Mouse (Mus musculus): Measurements from ENCODE around the gene Taok3. TPM values are rescaled to one million over a fixed set of nuclear protein-coding genes. Genes with fewer than 3 reads are reported as not detected.

The Taok3 gene
- polyA plus RNA-seq, 1 experiment from 2014 or later: 16.3 TPM

DNA sequence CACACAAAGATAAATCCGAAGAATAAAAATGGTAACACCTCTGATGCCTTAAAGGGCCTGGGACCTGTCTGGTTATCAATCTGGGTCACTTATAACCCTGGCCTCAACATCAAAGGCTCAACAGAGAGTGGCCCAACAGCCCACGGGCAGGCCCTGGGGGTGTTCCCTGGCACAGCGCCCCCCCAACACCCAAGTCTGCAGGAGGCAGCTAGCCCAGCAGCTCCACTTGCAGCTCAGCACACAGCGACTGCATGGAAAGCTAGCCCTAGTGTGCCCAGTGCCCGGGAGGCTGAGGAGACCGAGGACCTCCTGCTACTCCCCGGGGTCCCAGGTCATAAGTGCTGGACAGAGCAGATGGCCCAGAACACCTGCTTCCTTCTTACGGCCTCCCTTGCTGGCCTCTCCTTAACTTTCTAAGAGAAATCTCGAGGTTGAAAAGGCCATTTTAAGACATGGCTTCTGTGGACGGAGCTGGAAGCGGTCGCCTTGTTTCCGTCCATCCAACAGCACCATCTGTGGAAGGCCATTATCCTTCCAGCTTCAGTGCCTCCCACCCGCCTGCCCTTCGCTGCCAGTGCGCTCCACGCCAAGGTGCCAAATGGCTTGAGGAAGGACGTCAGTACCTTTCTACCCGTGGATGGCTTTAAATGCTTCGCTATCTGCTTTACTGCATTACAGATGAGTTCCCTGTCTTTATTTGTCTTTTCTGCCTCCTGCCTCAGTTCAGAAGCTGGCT lies 16.6 kb upstream of the Taok3 start:
- H3K9me3 ChIP-seq (ENCODE audit: control insufficient read depth, low read length): no peaks in the 10 kb centered on the region
- H3K4me3 ChIP-seq (ENCODE audit: low read length): no peak overlapping the region
- no peak overlapping the region for H3K27ac ChIP-seq (ENCODE audit: low read depth, low read length)
- ATAC-seq (ENCODE audit: low FRiP score, low TSS enrichment): no peak
- 90% methylated on average over 20 of the region's 20 CpGs for WGBS
- peaks cover 93% of the 10 kb centered on the region for H3K36me3 ChIP-seq (ENCODE audit: control insufficient read depth, insufficient read depth, low read length)
- no peak overlapping the region for H3K4me2 ChIP-seq (replicated peaks; ENCODE audit: low read depth, low read length)
- no peaks in the 10 kb centered on the region for H3K27me3 ChIP-seq (ENCODE audit: control insufficient read depth, insufficient read depth, low read length)
- no peak overlapping the region for H3K9ac ChIP-seq (ENCODE audit: low read depth, low read length)
- no peaks in the 10 kb centered on the region for H3K4me1 ChIP-seq (ENCODE audit: control insufficient read depth, insufficient read depth, low read length)

DNA sequence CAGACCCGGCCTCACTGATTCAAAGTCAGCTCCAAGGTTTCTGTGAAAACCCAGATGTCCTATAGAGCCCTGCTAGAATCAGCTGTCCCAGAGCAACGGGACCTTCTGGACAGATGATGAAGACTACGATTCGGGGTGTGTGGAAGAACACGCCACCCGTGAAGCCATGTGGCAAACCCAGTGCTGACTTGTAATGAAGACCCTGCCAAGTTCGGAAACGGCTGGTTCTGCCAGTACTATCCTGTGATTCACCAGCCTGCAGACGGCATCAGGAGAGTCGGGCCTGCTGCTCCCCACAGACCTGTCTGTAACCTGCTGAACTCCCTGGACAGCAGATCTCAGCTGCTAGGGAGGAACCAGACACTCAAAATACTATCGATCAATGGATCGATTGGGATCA lies 15.6 kb upstream of the Taok3 start:
- Histone ChIP-seq H3K27me3 (ENCODE audit: control insufficient read depth, insufficient read depth, low read length) (no peaks in the 10 kb centered on the region), H3K4me3 (ENCODE audit: low read length) (no peak overlapping the region), H3K27ac (ENCODE audit: low read depth, low read length) (no peak overlapping the region), H3K9me3 (ENCODE audit: control insufficient read depth, low read length) (no peaks in the 10 kb centered on the region), H3K4me2 (replicated peaks; ENCODE audit: low read depth, low read length) (no peak overlapping the region), H3K4me1 (ENCODE audit: control insufficient read depth, insufficient read depth, low read length) (no peaks in the 10 kb centered on the region), H3K36me3 (ENCODE audit: control insufficient read depth, insufficient read depth, low read length) (peaks cover 96% of the 10 kb centered on the region), H3K9ac (ENCODE audit: low read depth, low read length) (no peak overlapping the region)
- 97% methylated on average over 12 of the region's 12 CpGs for WGBS
- ATAC-seq (ENCODE audit: low FRiP score, low TSS enrichment): no peak

DNA sequence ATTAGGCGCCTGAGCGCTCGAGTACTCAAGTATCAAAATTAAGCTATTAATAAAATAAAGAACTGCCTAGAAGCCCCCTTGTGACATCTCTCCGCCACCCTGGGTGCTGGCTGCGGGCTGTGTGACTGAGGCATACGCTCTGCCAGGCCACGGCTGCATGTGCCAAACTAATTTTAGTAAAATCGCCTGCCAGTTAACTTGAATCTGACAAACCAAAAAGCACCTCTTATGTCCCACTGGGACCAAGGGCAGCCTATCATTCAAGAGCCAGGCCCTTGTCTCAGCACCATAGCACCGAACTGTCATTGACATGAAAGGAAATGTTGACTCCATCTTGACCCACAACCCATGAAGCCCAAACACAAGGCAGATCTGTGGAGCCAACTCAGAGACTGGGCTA lies 14.2 kb upstream of the Taok3 start:
- H3K4me1 ChIP-seq (ENCODE audit: control insufficient read depth, insufficient read depth, low read length): no peaks in the 10 kb centered on the region
- no peaks in the 10 kb centered on the region for H3K27me3 ChIP-seq (ENCODE audit: control insufficient read depth, insufficient read depth, low read length)
- no peaks in the 10 kb centered on the region for H3K9me3 ChIP-seq (ENCODE audit: control insufficient read depth, low read length)
- H3K36me3 ChIP-seq (ENCODE audit: control insufficient read depth, insufficient read depth, low read length): peaks cover 92% of the 10 kb centered on the region
- 87% methylated on average over 9 of the region's 9 CpGs for WGBS
- H3K4me3 ChIP-seq (ENCODE audit: low read length): no peak overlapping the region
- ATAC-seq (ENCODE audit: low FRiP score, low TSS enrichment): no peak
- no peak overlapping the region for H3K4me2 ChIP-seq (replicated peaks; ENCODE audit: low read depth, low read length)
- no peak overlapping the region for H3K9ac ChIP-seq (ENCODE audit: low read depth, low read length)
- no peak overlapping the region for H3K27ac ChIP-seq (ENCODE audit: low read depth, low read length)

DNA sequence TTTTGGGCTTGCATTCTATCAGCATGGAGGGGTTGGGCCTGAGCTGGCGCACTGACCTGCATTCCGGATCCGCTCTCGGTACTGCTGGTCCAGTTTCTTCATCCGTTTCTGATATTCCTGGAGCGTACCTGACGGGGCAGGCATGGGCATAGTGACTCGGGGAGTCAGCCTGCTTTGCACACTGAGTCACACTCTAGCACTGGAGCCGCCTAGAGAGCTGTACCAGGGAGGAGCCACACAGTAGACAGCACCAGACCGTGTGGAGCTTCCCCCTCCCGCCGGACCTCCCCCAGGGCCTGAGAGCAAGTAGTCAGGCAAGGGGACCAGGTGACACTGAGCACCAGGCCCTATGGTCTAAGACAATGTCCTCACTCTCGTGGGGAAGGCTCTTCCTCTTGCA lies 11.6 kb upstream of the Taok3 start:
- Histone ChIP-seq H3K9ac (ENCODE audit: low read depth, low read length) (no peak overlapping the region), H3K4me3 (ENCODE audit: low read length) (no peak overlapping the region), H3K27ac (ENCODE audit: low read depth, low read length) (no peak overlapping the region), H3K4me2 (replicated peaks; ENCODE audit: low read depth, low read length) (no peak overlapping the region), H3K9me3 (ENCODE audit: control insufficient read depth, low read length) (no peaks in the 10 kb centered on the region), H3K36me3 (ENCODE audit: control insufficient read depth, insufficient read depth, low read length) (peaks cover 91% of the 10 kb centered on the region), H3K27me3 (ENCODE audit: control insufficient read depth, insufficient read depth, low read length) (no peaks in the 10 kb centered on the region), H3K4me1 (ENCODE audit: control insufficient read depth, insufficient read depth, low read length) (no peaks in the 10 kb centered on the region)
- 92% methylated on average over 13 of the region's 13 CpGs for WGBS
- no peak for ATAC-seq (ENCODE audit: low FRiP score, low TSS enrichment)

DNA sequence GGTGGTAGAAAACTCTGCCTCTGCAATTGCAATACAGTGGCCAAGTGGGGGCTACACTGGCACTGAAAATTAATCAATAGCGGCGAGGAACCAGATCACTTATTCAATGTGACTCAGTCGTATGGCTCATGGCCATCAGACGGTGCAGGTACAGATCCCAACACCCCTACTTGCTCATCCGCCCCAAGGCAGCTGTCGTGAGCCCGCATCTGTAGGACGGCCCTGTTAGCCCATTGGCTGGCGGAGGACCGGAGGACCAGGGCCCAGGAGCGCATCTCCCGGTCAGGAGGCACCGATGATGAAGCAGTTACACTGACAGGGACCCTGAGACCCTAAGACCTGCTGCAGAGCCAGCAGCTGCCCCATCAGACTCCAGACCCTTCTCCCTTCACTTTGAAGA lies 11.2 kb upstream of the Taok3 start:
- peaks cover 88% of the 10 kb centered on the region for H3K36me3 ChIP-seq (ENCODE audit: control insufficient read depth, insufficient read depth, low read length)
- no peak overlapping the region for H3K27ac ChIP-seq (ENCODE audit: low read depth, low read length)
- WGBS: 95% methylated on average over 13 of the region's 13 CpGs
- H3K4me3 ChIP-seq (ENCODE audit: low read length): no peak overlapping the region
- no peak for ATAC-seq (ENCODE audit: low FRiP score, low TSS enrichment)
- no peaks in the 10 kb centered on the region for H3K27me3 ChIP-seq (ENCODE audit: control insufficient read depth, insufficient read depth, low read length)
- H3K4me1 ChIP-seq (ENCODE audit: control insufficient read depth, insufficient read depth, low read length): no peaks in the 10 kb centered on the region
- H3K9ac ChIP-seq (ENCODE audit: low read depth, low read length): no peak overlapping the region
- H3K9me3 ChIP-seq (ENCODE audit: control insufficient read depth, low read length): no peaks in the 10 kb centered on the region
- no peak overlapping the region for H3K4me2 ChIP-seq (replicated peaks; ENCODE audit: low read depth, low read length)

DNA sequence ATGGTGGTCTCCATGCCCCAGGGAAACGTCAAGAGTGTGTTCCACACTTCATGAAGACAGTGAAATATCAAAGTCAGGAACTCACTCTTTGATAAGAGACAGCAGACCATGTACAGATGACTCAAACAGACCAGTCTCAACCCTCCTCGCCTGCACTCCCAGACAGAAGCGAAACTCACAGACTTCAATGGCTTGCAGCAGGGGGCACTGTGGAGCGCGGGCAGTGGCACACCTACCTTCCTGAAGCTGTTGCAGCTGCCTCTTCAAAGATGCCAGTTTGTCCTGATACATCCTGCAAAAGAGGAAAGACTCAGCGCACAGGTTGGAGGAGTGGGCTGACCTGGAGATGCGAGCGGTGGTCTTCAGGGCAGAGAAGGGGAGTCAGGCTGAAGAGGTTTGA lies 10.4 kb upstream of the Taok3 start:
- 88% methylated on average over 8 of the region's 8 CpGs for WGBS
- Histone ChIP-seq H3K27me3 (ENCODE audit: control insufficient read depth, insufficient read depth, low read length) (no peaks in the 10 kb centered on the region), H3K4me3 (ENCODE audit: low read length) (no peak overlapping the region), H3K9me3 (ENCODE audit: control insufficient read depth, low read length) (no peaks in the 10 kb centered on the region), H3K27ac (ENCODE audit: low read depth, low read length) (no peak overlapping the region), H3K4me1 (ENCODE audit: control insufficient read depth, insufficient read depth, low read length) (no peaks in the 10 kb centered on the region), H3K4me2 (replicated peaks; ENCODE audit: low read depth, low read length) (no peak overlapping the region), H3K36me3 (ENCODE audit: control insufficient read depth, insufficient read depth, low read length) (peaks cover 80% of the 10 kb centered on the region), H3K9ac (ENCODE audit: low read depth, low read length) (no peak overlapping the region)
- no peak for ATAC-seq (ENCODE audit: low FRiP score, low TSS enrichment)

DNA sequence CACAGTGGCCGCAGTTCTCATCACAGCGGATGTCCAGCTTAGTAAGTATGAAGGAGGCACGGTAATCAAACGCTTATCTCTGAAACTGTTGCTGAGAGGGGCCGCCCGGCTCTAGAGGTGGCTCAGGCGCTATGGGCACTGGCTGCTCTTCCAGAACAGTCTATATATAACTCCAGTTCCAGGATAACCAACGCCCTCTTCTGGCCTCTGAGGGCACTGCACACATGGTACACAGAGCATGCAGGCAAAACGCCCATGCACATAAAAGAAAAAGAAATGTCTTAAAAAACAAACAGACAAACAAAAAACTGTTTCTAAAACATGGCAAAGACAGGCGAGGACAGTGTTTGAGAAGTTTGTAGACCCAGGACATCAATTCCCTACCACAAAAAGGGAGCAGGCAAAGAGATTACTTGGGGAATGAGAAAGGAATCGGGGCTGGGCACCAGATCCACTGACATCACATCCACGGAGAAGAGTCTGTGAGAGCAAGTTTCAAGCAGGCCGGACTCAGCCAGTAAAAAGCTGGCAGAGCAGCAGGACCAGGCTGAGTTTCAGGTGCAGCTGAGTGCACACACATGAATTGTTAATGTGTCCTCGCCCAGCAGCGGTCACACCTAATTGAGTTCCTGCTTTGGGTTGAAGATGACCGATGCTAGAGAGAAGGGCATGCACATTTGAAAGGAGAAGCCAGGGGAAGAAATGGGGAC lies 8.7 kb upstream of the Taok3 start:
- no peak overlapping the region for H3K4me3 ChIP-seq (ENCODE audit: low read length)
- H3K36me3 ChIP-seq (ENCODE audit: control insufficient read depth, insufficient read depth, low read length): peaks cover 64% of the 10 kb centered on the region
- WGBS: 87% methylated on average over 16 of the region's 16 CpGs
- no peak overlapping the region for H3K27ac ChIP-seq (ENCODE audit: low read depth, low read length)
- no peaks in the 10 kb centered on the region for H3K27me3 ChIP-seq (ENCODE audit: control insufficient read depth, insufficient read depth, low read length)
- H3K4me2 ChIP-seq (replicated peaks; ENCODE audit: low read depth, low read length): no peak overlapping the region
- H3K9ac ChIP-seq (ENCODE audit: low read depth, low read length): no peak overlapping the region
- ATAC-seq (ENCODE audit: low FRiP score, low TSS enrichment): no peak
- H3K4me1 ChIP-seq (ENCODE audit: control insufficient read depth, insufficient read depth, low read length): no peaks in the 10 kb centered on the region
- no peaks in the 10 kb centered on the region for H3K9me3 ChIP-seq (ENCODE audit: control insufficient read depth, low read length)

DNA sequence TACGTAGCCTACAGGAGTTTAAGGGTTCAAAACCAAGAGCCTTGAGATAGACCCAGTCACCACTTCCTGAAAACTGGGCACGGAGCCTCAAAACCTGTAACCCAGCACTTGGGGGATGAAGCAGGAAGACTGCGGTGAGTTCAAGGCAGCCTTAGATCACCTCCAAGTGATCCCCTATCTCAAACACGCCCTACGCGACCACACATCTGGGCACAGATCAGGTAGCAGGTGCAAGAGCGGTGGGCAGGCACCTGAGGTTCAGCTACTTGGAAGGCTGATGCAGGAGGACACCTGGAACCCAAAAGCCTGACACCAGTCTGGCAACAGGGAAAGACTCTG lies 8.2 kb upstream of the Taok3 start:
- WGBS: 98% methylated on average over 7 of the region's 7 CpGs

DNA sequence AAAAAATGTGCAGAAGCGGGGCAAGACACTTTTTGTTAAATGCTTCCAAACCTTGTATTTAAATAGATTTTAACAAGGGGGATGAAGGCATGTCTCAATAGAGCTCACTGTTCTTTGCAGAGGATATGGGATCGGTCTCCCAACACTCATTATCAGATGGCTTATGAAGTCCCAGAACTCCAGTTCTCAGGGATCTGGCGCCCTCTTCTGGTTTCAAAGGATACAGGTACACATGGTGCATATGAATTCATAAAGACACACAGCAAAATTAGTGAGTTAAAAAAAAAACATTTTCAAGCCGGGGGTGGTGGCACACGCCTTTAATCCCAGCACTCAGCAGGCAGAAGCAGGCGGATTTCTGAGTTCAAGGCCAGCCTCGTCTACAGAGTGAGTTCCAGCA lies 6.6 kb upstream of the Taok3 start:
- WGBS: 91% methylated on average over 7 of the region's 7 CpGs
- H3K36me3 ChIP-seq (ENCODE audit: control insufficient read depth, insufficient read depth, low read length): peaks cover 45% of the 10 kb centered on the region
- no peak overlapping the region for H3K27ac ChIP-seq (ENCODE audit: low read depth, low read length)
- H3K9me3 ChIP-seq (ENCODE audit: control insufficient read depth, low read length): no peaks in the 10 kb centered on the region
- ATAC-seq (ENCODE audit: low FRiP score, low TSS enrichment): no peak
- H3K4me1 ChIP-seq (ENCODE audit: control insufficient read depth, insufficient read depth, low read length): no peaks in the 10 kb centered on the region
- H3K9ac ChIP-seq (ENCODE audit: low read depth, low read length): no peak overlapping the region
- H3K4me3 ChIP-seq (ENCODE audit: low read length): no peak overlapping the region
- H3K4me2 ChIP-seq (replicated peaks; ENCODE audit: low read depth, low read length): no peak overlapping the region
- H3K27me3 ChIP-seq (ENCODE audit: control insufficient read depth, insufficient read depth, low read length): no peaks in the 10 kb centered on the region

More for the DNA sequence above, 8.2 kb upstream of the Taok3 start:
- no peak for ATAC-seq (ENCODE audit: low FRiP score, low TSS enrichment)
- H3K36me3 ChIP-seq (ENCODE audit: control insufficient read depth, insufficient read depth, low read length): peaks cover 59% of the 10 kb centered on the region
- H3K27me3 ChIP-seq (ENCODE audit: control insufficient read depth, insufficient read depth, low read length): no peaks in the 10 kb centered on the region
- H3K4me3 ChIP-seq (ENCODE audit: low read length): no peak overlapping the region
- H3K27ac ChIP-seq (ENCODE audit: low read depth, low read length): no peak overlapping the region
- H3K9ac ChIP-seq (ENCODE audit: low read depth, low read length): no peak overlapping the region
- H3K4me1 ChIP-seq (ENCODE audit: control insufficient read depth, insufficient read depth, low read length): no peaks in the 10 kb centered on the region
- H3K9me3 ChIP-seq (ENCODE audit: control insufficient read depth, low read length): no peaks in the 10 kb centered on the region
- H3K4me2 ChIP-seq (replicated peaks; ENCODE audit: low read depth, low read length): no peak overlapping the region
